Mouse (Mus musculus) midbrain, postnatal 0 days (tissue): ENCODE data around the gene Zfp3. TPM values are rescaled to one million over a fixed set of nuclear protein-coding genes. Genes with fewer than 3 reads are reported as not detected.
A peak's percentile ranks its signal among the peaks of the same experiment; 100 is the strongest.
"Not testable (repeated sequence)": the region's sequence is repeated elsewhere in the genome, so short reads cannot be mapped to it uniquely, and the experiment has no call there.

Experiments
- ATAC-seq: fragments of 200-750 bp; cut with Nextera tagmentation; 2 replicates; pipeline ENCODE4 v1.8.0; 2017; ENCODE audit warnings: moderate number of reproducible peaks, mild to moderate bottlenecking, moderate TSS enrichment, moderate library complexity; ENCODE audit not compliant: low FRiP score
- DNase-seq: peaks from one replicate; pipeline ENCODE4 v3.0.0-alpha.2; 2015; ENCODE audit warnings: low spot score
- H3K27ac ChIP-seq: fragments of 300-500 bp; sonication (generic); 2 replicates; pipeline ENCODE4 v1.5.1; 2014; ENCODE audit warnings: low read depth, mild to moderate bottlenecking, low read length, mixed read lengths
- H3K27me3 ChIP-seq: fragments of 300-500 bp; sonication (generic); 2 replicates; pipeline ENCODE4 v1.6.1; 2014; ENCODE audit warnings: low read length, control low read depth, mixed read lengths; ENCODE audit not compliant: insufficient read depth
- H3K36me3 ChIP-seq: fragments of 300-500 bp; sonication (generic); 2 replicates; pipeline ENCODE4 v1.6.1; 2014; ENCODE audit warnings: low read length, control low read depth, mixed read lengths; ENCODE audit not compliant: insufficient read depth
- H3K4me1 ChIP-seq: fragments of 300-500 bp; sonication (generic); 2 replicates; pipeline ENCODE4 v1.6.1; 2014; ENCODE audit warnings: mild to moderate bottlenecking, control low read depth, antibody characterized with exemption, low read length, mixed read lengths; ENCODE audit not compliant: insufficient read depth
- H3K4me2 ChIP-seq: fragments of 300-500 bp; sonication (generic); 2 replicates; pipeline ENCODE4 v1.6.1; 2014; ENCODE audit warnings: low read depth, mild to moderate bottlenecking, low read length, mixed read lengths; ENCODE audit not compliant: poor library complexity, severe bottlenecking
- H3K4me3 ChIP-seq: fragments of 300-500 bp; sonication (generic); 2 replicates; pipeline ENCODE4 v1.5.1; 2014; ENCODE audit warnings: low read depth, mild to moderate bottlenecking, low read length, moderate library complexity
- H3K9ac ChIP-seq: fragments of 300-500 bp; sonication (generic); replicated peaks from 2 replicates; pipeline ENCODE4 v1.6.1; 2014; ENCODE audit warnings: mild to moderate bottlenecking, low read length, moderate library complexity, mixed read lengths; ENCODE audit not compliant: poor library complexity, severe bottlenecking
- H3K9me3 ChIP-seq: fragments of 300-500 bp; sonication (generic); 2 replicates; pipeline ENCODE4 v1.6.1; 2016; ENCODE audit warnings: low read length, control low read depth
- CTCF ChIP-seq: IDR thresholded peaks from 2 replicates; pipeline ENCODE4 v1.5.1; 2016; ENCODE audit warnings: antibody characterized with exemption, mild to moderate bottlenecking
- WGBS: fragments of 180-500 bp; shearing (Covaris S2); extraction: QIAGEN DNeasy Blood & Tissue Kit; methylation state at CpG from one replicate; pipeline ENCODE4 v1.1.7; 2014; 5-methylcytosine and 5-hydroxymethylcytosine counted together
- polyA plus RNA-seq: library from polyadenylated mRNA; unstranded; fragments of >200 nt; fragmentation: Nextera tagmentation; extraction: Ambion mirVana; gene quantifications from 2 replicates; pipeline ENCODE4 v1.2.1, GENCODE M21; 2015
- total RNA-seq: library from RNA; depleted of rRNA; stranded (reverse); fragments of >200 nt; gene quantifications from 2 replicates; pipeline ENCODE4 v1.2.3, GENCODE M21; 2014

Gene Zfp3
- total and polyA plus RNA-seq, 2 experiments from 2014 or later: 8.7 to 9.7 TPM

DNA sequence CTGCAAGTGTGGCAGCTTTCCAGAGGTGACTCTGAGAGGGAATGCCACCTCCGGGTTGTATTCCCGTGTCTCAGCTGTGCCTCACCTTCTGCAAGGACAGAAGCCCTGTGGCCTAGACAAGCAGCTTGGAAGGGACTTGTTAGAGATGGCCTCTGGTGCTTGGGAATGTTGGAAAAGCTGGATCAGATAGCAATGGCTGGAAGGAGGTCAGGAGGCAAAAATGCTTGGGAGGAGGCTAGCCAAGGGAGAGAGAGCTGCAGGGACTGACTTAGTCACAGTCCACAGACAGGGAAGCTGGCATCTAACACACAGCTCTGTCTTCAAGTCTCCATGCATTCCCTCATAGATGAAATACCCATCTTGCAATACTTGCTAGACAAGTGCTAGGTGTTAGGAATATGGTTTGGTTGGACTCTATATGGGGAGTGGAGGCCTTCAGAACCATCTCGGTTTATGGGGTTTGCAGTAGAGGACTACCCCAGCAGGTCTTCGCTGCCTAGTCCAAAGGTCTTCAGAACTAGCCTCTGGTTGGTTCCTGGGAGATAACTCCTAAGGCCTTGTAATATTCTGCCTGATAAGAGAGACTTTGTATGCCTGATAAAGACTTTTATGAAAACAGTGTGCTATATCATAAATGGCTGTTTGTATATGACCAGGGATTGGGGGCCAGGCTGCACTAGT lies 11.5 kb upstream of the Zfp3 start:
- H3K4me2 ChIP-seq: no peak overlapping the region
- 87% methylated on average over 4 of the region's 4 CpGs for WGBS
- ATAC-seq (no peak), DNase-seq (no peak)
- H3K27me3 ChIP-seq: no peaks in the 10 kb centered on the region
- H3K9me3 ChIP-seq: no peaks in the 10 kb centered on the region
- no peaks in the 10 kb centered on the region for H3K36me3 ChIP-seq
- no peaks in the 10 kb centered on the region for H3K4me1 ChIP-seq
- no peak overlapping the region for H3K4me3 ChIP-seq
- no peak for TF ChIP-seq CTCF
- H3K9ac ChIP-seq: no peak overlapping the region
- H3K27ac ChIP-seq: no peak overlapping the region

DNA sequence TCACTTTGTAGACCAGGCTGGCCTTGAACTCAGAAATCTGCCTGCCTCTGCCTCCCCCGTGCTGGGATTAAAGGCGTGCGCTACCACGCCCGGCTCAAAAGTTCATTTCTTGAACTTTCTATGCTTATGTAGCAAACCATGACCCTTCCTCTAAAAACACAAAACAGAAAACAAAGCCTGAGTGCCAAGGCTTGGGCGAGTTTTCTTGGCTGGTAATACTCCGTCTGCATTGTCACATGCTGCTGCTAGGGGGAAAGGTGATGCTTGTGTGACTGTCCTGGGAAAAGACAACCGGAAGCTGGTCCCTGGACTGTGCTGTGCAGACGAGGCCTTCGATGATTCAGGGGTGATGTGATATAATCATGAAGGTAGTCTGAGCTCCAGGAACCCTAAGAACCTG lies 10.9 kb upstream of the Zfp3 start:
- Histone ChIP-seq H3K36me3 (no peaks in the 10 kb centered on the region), H3K4me1 (no peaks in the 10 kb centered on the region), H3K9ac (no peak overlapping the region), H3K4me3 (no peak overlapping the region), H3K27me3 (no peaks in the 10 kb centered on the region), H3K4me2 (no peak overlapping the region), H3K9me3 (no peaks in the 10 kb centered on the region), H3K27ac (no peak overlapping the region)
- DNase-seq (no peak), ATAC-seq (no peak)
- no peak for TF ChIP-seq CTCF
- 90% methylated on average over 10 of the region's 10 CpGs for WGBS

DNA sequence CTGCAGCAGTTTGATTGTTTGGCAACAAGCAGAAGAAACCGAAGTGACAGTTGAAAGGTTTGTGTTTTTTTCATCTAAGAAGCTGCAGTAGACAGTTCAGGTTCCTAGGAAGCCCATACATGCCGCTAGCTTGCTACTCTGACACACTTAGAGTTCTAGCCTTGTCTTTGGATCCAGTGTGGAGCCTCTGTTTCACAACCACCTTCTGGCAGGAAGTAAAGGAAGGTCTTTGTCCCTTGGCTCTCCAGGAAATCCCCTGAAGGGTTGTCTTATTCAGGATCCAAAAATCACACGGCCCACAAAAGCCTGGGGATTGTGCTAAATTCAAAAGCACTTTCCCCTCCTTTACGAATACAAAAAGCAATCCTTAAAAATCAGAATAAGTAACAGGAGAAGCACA lies 9.5 kb upstream of the Zfp3 start:
- no peak overlapping the region for H3K4me3 ChIP-seq
- no peak overlapping the region for H3K27ac ChIP-seq
- ATAC-seq (no peak), DNase-seq (no peak)
- H3K27me3 ChIP-seq: no peaks in the 10 kb centered on the region
- H3K4me2 ChIP-seq: no peak overlapping the region
- no peak for TF ChIP-seq CTCF
- no peaks in the 10 kb centered on the region for H3K36me3 ChIP-seq
- H3K4me1 ChIP-seq: no peaks in the 10 kb centered on the region
- 51% methylated on average over 4 of the region's 4 CpGs for WGBS
- H3K9ac ChIP-seq: no peak overlapping the region
- H3K9me3 ChIP-seq: no peaks in the 10 kb centered on the region

DNA sequence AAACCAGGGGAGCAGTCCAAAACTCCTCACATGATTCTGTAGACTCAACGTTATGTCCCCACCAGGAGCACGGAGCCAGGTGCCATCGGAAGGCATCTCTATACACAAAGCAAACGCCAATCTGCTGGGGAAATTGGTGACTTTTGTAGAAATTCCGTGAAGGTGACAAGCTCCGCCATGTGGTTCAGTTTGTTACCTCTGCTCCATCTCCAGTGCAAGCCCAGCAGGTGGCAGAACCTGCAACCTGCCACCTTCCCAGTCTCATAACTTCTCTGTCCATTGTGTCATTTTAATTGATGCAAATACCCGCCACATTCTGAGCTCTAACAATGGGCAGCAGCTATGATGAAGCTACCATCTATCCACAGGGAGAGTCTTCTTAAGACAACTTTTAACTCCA lies 9.1 kb upstream of the Zfp3 start:
- Histone ChIP-seq H3K9me3 (no peaks in the 10 kb centered on the region), H3K4me3 (no peak overlapping the region), H3K4me2 (no peak overlapping the region), H3K9ac (no peak overlapping the region), H3K27me3 (no peaks in the 10 kb centered on the region), H3K36me3 (no peaks in the 10 kb centered on the region), H3K4me1 (no peaks in the 10 kb centered on the region), H3K27ac (no peak overlapping the region)
- WGBS: 49% methylated on average over 7 of the region's 7 CpGs
- no peak for ATAC-seq
- DNase-seq: no peak
- TF ChIP-seq CTCF: peak; percentile 25

DNA sequence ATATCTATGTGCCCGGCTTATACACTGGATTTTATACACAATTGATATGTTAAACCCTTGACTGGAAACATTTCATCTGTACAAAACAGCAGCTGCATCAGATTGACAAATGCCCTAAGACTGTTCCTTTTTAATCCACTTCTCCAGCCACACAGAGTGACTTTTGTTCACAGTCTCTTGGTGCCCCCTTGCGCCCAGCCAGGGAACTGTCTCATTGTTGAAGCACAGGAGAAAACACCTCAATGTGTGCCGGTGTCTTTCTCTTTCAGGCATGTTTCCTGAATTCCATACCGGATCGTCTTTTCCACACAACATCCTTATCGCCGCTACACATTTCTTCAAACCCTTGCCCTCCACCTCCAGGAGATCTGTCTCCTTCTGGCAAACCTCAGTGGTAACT lies 8.4 kb upstream of the Zfp3 start:
- no peaks in the 10 kb centered on the region for H3K4me1 ChIP-seq
- ATAC-seq (no peak), DNase-seq (peak; percentile 81)
- no peak overlapping the region for H3K27ac ChIP-seq
- TF ChIP-seq CTCF: peak; percentile 97
- H3K36me3 ChIP-seq: no peaks in the 10 kb centered on the region
- WGBS: 14% methylated on average over 7 of the region's 7 CpGs
- H3K27me3 ChIP-seq: no peaks in the 10 kb centered on the region
- H3K9ac ChIP-seq: no peak overlapping the region
- no peak overlapping the region for H3K4me2 ChIP-seq
- H3K4me3 ChIP-seq: no peak overlapping the region
- no peaks in the 10 kb centered on the region for H3K9me3 ChIP-seq

DNA sequence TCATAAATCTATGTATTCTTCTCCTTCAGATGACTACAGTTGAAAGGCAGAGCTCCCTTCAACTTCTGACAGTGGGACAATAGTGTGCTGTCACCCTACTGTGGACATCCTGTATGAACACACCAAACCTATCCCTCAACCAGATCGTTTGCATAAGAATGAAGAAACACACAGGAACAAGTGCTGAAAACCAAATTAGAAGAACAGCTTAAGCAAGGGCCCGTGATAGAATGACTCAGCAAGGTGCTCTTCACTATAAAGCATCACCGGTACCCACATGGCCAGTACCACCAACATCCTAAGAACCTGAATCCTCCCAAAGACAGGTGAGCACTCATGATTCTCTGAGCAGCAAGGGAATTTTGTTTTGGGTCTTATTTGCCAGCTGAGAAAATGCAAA lies 3.6 kb upstream of the Zfp3 start:
- H3K27me3 ChIP-seq, ATAC-seq, H3K9me3 ChIP-seq, H3K4me1 ChIP-seq, H3K36me3 ChIP-seq, H3K9ac ChIP-seq, DNase-seq, H3K4me3 ChIP-seq, H3K4me2 ChIP-seq, H3K27ac ChIP-seq: not testable (repeated sequence)
- 65% methylated on average over 3 of the region's 3 CpGs for WGBS
